Mouse (Mus musculus) cerebellum, adult 2 months (tissue): Measurements from ENCODE around the gene H2-Q4. TPM values are rescaled to one million over a fixed set of nuclear protein-coding genes. Genes with fewer than 3 reads are reported as not detected.
"Not testable (repeated sequence)": the region's sequence is repeated elsewhere in the genome, so short reads cannot be mapped to it uniquely, and the experiment has no call there.

Source experiments
- DNase-seq, 2 experiments: peaks; one replicate each; pipeline ENCODE4 v3.0.0; 2021
- H3K27ac ChIP-seq: fragments of 200-500 bp; 2 replicates; pipeline ENCODE4 v1.5.1; 2012; ENCODE audit warnings: low read length, control low read depth, inconsistent platforms; ENCODE audit not compliant: insufficient read depth
- H3K27me3 ChIP-seq: fragments of 200-500 bp; 2 replicates; pipeline ENCODE4 v1.6.1; 2012; ENCODE audit warnings: inconsistent platforms, mild to moderate bottlenecking, low read length, moderate library complexity; ENCODE audit not compliant: control insufficient read depth, insufficient read depth
- H3K4me1 ChIP-seq: fragments of 200-500 bp; 2 replicates; pipeline ENCODE4 v1.6.1; 2011; ENCODE audit warnings: low read length; ENCODE audit not compliant: control insufficient read depth, insufficient read depth
- H3K4me3 ChIP-seq: fragments of 200-500 bp; replicated peaks from 2 replicates; pipeline ENCODE3; 2011; ENCODE audit warnings: mild to moderate bottlenecking, low read depth, low read length, control low read depth; ENCODE audit not compliant: insufficient read depth
- CTCF ChIP-seq: fragments of 200-500 bp; IDR thresholded peaks from 2 replicates; pipeline ENCODE4 v1.5.1; 2011; ENCODE audit warnings: low read depth, mild to moderate bottlenecking, control low read depth, low read length, moderate library complexity, borderline replicate concordance; ENCODE audit not compliant: insufficient read depth
- WGBS: fragments of 180-500 bp; shearing (Covaris S2); methylation state at CpG from one replicate; pipeline ENCODE4 v1.1.7; 2018; 5-methylcytosine and 5-hydroxymethylcytosine counted together
- polyA plus RNA-seq: library from polyadenylated mRNA; depleted of rRNA; stranded (reverse); fragments of >200 nt; gene quantifications from 2 replicates; pipeline ENCODE4 v1.2.3, GENCODE M21; 2012; rRNA removed

The H2-Q4 gene
- polyA plus RNA-seq, 1 experiment = 7.0 TPM

GRCm38 (mm10) chr17:35434836-35435235, 55.4 kb downstream of the H2-Q4 start:
- not testable (repeated sequence) for H3K27ac ChIP-seq, H3K4me1 ChIP-seq, DNase-seq, H3K4me3 ChIP-seq, H3K27me3 ChIP-seq
- peak; percentile 23; the same call in 1 of the 2 replicates for TF ChIP-seq CTCF
- 8% methylated on average over 8 of the region's 8 CpGs for WGBS

Other genes with a start within 250 kb of the H2-Q4 start
- 0.21 and 0.28 TPM in 2 replicates for gene Apom, start 247.6 kb upstream of the H2-Q4 start, polyA plus RNA-seq
- 211 and 226 TPM in 2 replicates for gene Bag6, start 244.4 kb upstream of the H2-Q4 start, polyA plus RNA-seq
- 277 and 289 TPM in 2 replicates for gene Prrc2a, start 214.7 kb upstream of the H2-Q4 start, polyA plus RNA-seq
- 2.1 and 4.1 TPM in 2 replicates for gene Aif1, start 203.5 kb upstream of the H2-Q4 start, polyA plus RNA-seq
- gene Lst1, start 191.2 kb upstream of the H2-Q4 start, polyA plus RNA-seq = 2.8 and 3.2 TPM in 2 replicates
- 0.34 and 0.38 TPM in 2 replicates for gene Ltb, start 185.2 kb upstream of the H2-Q4 start, polyA plus RNA-seq
- not detected in 2 replicates for gene Tnf, start 177.6 kb upstream of the H2-Q4 start, polyA plus RNA-seq
- gene Lta, start 174.3 kb upstream of the H2-Q4 start, polyA plus RNA-seq = 0.11 and 0.13 TPM in 2 replicates
- gene Gm16181, start 158.8 kb upstream of the H2-Q4 start, polyA plus RNA-seq = not detected in 2 replicates
- 628 TPM in 2 replicates for gene Atp6v1g2, start 146.0 kb upstream of the H2-Q4 start, polyA plus RNA-seq
- 12.7 and 13.2 TPM in 2 replicates for gene Nfkbil1, start 143.8 kb upstream of the H2-Q4 start, polyA plus RNA-seq
- gene Ddx39b, start 137.9 kb upstream of the H2-Q4 start, polyA plus RNA-seq = 438 and 458 TPM in 2 replicates
- 174 and 183 TPM in 2 replicates for gene H2-D1, start 116.9 kb upstream of the H2-Q4 start, polyA plus RNA-seq
- 0.26 and 0.92 TPM in 2 replicates for gene H2-Q1, start 59.2 kb upstream of the H2-Q4 start, polyA plus RNA-seq
- gene H2-Q2, start 37.4 kb upstream of the H2-Q4 start, polyA plus RNA-seq = 1.4 and 1.5 TPM in 2 replicates
- 0.90 and 1.4 TPM in 2 replicates for gene H2-Q6, start 45.2 kb downstream of the H2-Q4 start, polyA plus RNA-seq
- 1.9 and 2.6 TPM in 2 replicates for gene H2-Q7, start 59.5 kb downstream of the H2-Q4 start, polyA plus RNA-seq
- 0.06 and 0.11 TPM in 2 replicates for gene H2-Q10, start 90.5 kb downstream of the H2-Q4 start, polyA plus RNA-seq
- gene Pou5f1, start 126.4 kb downstream of the H2-Q4 start, polyA plus RNA-seq = not detected in 2 replicates
- 5.7 and 6.7 TPM in 2 replicates for gene Tcf19, start 137.2 kb downstream of the H2-Q4 start, polyA plus RNA-seq
- 6.5 and 9.6 TPM in 2 replicates for gene Cchcr1, start 137.5 kb downstream of the H2-Q4 start, polyA plus RNA-seq
- gene Psors1c2, start 153.6 kb downstream of the H2-Q4 start, polyA plus RNA-seq = not detected in 2 replicates
- gene Cdsn, start 172.5 kb downstream of the H2-Q4 start, polyA plus RNA-seq = 0.05 and 0.16 TPM in 2 replicates
- gene 2300002M23Rik, start 187.8 kb downstream of the H2-Q4 start, polyA plus RNA-seq = not detected in 2 replicates
- not detected in 2 replicates for gene Sfta2, start 221.9 kb downstream of the H2-Q4 start, polyA plus RNA-seq
- not detected in 2 replicates for gene Gm9573, start 247.0 kb downstream of the H2-Q4 start, polyA plus RNA-seq